Mouse (Mus musculus): ENCODE data around the gene Msx1. TPM values are rescaled to one million over a fixed set of nuclear protein-coding genes. Genes with fewer than 3 reads are reported as not detected.
"Not testable (repeated sequence)": the region's sequence is repeated elsewhere in the genome, so short reads cannot be mapped to it uniquely, and the experiment has no call there.

Msx1 gene
- polyA plus RNA-seq (2012; rRNA removed) = 0.47 and 0.51 TPM in 2 replicates

GRCm38 (mm10) chr5:37824461-37824795 is at the start of gene Msx1:
Gene Msx1, minus strand, starts transcription at chr5:37824583.
- under 1% methylated on average over 37 of the region's 37 CpGs for WGBS
- no peak for DNase-seq (ENCODE audit: low read depth, low spot score)

DNA sequence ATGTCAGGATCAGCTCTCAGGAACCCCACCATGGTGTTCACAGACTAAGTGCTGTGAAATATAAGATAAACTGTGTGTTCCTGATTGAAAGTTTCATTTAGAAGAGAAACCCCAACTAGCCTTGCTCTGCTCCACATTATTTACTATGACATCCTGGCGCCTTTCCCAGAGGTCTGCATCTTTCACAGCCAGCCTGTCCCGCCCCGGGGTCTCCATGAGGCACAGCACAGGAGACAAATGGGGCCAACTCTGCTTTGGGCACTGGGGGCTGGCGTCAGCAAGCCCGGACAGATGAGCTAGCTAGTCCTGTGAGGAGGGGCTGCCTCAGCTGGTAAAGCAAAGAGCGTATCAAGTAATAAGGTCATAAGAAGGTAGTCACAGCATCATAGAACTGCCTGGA is 41.1 kb upstream of the Msx1 start:
- 63% methylated on average over 6 of the region's 6 CpGs for WGBS
- no peak for DNase-seq (ENCODE audit: low read depth, low spot score)

GRCm38 (mm10) chr5:37864309-37864708 is 39.9 kb upstream of the Msx1 start:
- DNase-seq (ENCODE audit: low read depth, low spot score) = no peak
- WGBS = 93% methylated on average over 2 of the region's 2 CpGs

DNA sequence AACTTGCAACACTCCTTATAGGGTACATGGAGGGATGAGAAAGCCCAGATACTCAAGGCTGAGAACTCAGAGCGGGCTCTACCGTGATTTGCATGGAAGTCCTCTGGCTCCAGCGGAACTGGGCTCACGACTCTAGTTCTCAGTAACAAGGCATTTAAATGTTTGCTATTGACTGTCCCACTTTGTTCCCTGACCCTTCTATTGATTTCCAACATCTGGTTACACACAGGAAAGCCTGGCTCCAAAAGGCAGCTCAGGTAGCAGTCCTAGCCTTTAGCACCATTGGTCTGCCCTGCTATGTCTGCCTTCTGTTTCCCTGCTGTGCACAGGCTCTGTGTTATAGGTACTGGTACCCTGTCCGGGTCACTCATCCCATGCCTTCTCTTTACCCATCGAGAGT is 36.5 kb upstream of the Msx1 start:
- no peak for DNase-seq (ENCODE audit: low read depth, low spot score)
- 73% methylated on average over 6 of the region's 6 CpGs for WGBS

DNA sequence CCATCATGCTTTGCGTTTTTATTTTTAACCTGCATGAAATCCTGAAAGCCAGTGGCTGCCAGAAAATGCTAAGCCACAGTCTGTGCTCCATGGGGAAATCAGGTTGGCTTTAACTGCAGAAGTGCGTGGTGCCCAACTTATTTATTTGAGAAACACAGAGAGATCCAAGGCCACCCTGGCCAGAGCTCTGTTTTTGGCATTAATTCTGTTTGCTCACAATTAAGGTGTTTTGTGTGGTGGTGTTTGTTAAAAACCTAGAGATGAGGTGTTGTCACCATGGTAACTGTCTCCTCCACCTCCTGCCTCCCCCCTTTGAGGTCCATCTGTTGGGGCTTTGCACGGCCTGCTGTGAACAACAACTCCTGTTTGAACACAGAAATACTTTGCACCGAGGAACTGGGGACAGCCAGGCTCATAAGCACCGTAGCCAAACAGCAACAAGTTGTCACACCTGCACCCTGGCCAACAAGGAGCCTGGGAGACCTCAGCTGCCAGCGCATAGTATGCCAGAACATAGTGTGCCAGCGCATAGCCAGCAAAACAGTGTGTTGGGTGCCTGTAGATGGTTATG is 35.9 kb upstream of the Msx1 start:
- WGBS = 55% methylated on average over 7 of the region's 7 CpGs
- DNase-seq (ENCODE audit: low read depth, low spot score) = no peak

DNA sequence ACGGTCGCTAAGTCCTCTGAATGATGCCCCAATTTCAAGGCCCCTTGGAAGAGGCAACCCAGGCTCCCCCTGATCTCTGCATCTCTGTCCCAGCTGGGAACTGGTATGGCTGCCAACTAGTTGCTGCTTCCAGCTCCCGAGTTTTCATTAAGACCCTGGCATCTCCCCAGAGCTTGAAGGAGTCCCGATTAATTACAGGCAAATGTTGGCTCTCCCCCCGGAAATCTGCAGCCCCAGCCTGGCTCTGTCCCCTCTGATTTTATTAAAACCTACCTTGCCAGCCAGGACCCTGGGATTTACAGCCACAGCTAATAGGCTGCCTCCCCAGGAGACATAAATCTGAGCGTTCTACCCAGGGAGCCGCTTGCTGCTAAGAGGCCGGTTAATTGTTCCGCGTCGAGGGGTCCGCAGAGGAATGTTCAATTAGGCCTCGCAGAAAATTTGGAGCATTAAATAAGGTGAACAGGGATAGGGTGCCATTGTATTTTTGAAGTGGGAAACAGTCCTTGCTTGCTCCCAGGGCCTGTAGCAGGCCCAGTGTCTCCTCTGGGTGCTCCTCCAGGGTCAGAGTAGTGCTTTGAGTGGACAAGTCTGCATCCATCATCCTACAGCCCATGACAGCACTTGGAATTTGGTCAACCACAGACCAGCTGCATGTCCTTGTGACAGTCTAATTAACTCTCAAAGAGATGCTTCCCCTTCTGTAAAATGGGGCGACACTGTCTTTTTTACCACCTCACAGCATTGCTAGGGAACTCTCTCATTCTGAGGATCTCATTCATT is 33.6 kb upstream of the Msx1 start:
- 39% methylated on average over 14 of the region's 14 CpGs for WGBS
- no peak for DNase-seq (ENCODE audit: low read depth, low spot score)

DNA sequence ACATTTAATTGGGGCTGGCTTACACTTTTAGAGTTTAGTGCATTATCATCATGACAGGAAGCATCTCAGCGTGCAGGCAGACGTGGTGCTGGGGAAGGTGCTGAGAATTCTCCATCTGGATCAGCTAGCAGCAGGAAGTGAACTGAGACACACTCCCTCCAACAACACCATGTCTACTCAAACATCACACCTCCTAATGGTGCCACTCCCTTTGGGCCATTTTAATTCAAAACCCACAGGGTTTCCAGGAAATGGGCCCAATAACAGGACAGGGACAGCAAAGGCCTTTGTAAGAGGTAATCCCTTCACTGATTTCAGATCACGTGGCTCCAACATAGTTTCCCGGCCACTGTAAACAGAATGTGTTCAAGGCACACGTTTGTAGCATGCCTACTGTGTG is 31.7 kb upstream of the Msx1 start:
- DNase-seq (ENCODE audit: low read depth, low spot score) = no peak
- 40% methylated on average over 5 of the region's 5 CpGs for WGBS

DNA sequence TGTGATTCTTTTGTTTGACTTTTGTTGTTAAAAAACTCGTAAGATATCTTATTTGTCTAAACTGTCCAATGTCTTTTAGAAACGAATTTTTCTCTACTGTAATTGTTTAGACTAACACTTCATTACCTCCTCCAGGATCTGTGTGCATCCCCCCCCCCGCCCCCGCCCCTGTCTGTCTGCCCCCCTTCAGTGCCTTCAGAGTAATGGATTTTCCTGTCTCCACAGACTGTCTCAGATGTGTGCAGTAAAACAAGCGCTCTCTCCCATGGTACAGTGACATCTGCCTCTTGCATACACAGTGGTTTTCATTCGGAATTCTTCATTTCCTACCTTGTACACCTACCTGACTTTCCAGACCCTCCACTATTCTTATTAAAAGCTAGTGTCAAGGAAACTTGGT is 29.9 kb upstream of the Msx1 start:
- DNase-seq (ENCODE audit: low read depth, low spot score) = no peak
- WGBS = 55% methylated on average over 6 of the region's 6 CpGs

DNA sequence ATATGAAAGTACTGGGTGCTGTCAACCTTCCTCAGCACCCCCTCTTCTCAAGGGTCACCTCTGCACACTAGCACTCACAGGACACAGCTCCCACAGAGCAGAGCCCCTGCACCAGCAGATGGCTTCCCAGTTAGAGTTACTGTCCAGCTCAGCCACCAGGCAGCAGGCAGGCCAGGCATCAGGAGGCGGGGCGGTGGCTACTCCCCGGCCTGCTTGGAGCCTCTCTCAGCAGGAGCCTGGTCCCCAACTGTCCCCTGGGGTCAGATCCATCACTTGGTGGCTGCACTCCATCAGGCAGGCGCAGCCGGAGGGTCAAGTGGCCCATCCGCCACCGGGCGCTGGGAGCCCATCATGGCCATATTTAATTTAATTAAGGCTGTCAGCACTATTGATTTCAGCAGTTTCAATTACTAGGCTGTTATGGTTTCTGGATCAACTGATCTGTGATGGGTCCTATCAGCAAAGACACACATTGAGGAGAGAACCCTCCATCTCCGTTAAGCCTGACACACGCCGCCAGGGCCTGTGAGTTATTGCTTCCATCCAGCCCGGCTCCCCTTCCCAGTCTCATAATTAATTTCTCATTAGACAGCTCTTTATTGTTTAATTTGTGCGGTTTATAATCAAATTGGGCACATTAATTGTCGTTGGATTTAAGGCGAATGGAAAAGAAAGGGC is 27.1 kb upstream of the Msx1 start:
- WGBS = 72% methylated on average over 15 of the region's 15 CpGs
- no peak for DNase-seq (ENCODE audit: low read depth, low spot score)

- 23% methylated on average over 8 of the region's 8 CpGs for WGBS
- DNase-seq (ENCODE audit: low read depth, low spot score) = no peak
These were observed 24.8 kb upstream of the Msx1 start for GRCm38 (mm10) chr5:37848991-37849719.

- 32% methylated on average over 3 of the region's 3 CpGs for WGBS
- no peak for DNase-seq (ENCODE audit: low read depth, low spot score)
These were observed 11.9 kb upstream of the Msx1 start for GRCm38 (mm10) chr5:37836267-37836646.

DNA sequence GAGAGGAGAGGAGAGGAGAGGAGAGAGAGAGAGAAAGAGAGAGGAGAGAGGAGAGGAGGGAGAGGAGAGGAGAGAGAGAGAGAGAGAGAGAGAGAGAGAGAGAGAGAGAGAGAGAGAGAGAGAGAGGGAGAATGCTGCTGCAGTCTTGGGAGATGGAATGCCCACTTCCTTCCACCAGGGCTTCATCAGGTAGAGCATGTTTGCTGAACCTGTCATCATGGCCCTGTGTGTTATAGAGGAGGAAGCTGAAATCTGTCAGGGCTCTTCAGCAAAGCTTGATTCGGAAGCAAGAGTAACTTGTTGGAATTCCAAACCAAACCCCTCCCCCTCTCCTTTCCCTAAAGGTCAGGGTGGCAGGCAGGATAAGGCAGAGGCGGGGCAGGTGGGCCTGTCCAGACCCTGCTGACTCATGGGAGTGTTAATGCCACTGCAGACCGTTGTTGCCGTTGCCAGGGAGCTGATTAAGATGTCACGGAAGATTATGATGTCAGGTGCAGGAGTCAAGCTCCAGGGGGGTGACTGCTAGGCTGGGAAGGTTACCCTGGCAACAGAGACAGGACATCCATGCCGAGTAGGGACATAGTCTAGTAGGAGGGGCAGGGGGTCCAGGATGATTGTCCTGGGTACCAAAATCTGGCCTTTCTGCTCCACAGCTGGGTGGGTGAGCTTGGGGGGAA is 11.3 kb upstream of the Msx1 start:
- no peak for DNase-seq (ENCODE audit: low read depth, low spot score)
- 5% methylated on average over 6 of the region's 6 CpGs for WGBS

GRCm38 (mm10) chr5:37832766-37833165 is 8.4 kb upstream of the Msx1 start:
- WGBS = 9% methylated on average over 6 of the region's 6 CpGs
- no peak for DNase-seq (ENCODE audit: low read depth, low spot score)

DNA sequence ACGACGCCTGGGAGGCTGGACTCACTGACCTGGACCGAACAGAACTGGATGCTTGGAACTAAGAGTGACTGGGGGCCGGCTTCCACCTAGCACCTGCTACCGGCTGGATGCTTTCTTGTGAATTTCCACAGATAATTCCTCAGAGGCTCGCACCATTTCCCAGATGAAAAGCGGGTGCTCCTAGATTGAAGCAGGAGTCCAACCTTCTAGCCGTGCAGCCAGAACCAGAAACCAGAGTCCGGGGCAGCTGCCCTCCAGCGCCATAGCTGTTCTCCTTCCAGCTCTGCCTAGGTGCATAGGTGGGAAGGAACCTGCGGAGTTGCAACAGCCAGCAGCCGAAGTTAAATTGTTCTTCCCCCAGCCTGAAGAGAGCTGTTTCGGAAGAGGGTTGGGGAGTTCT is 7.6 kb upstream of the Msx1 start:
- 6% methylated on average over 13 of the region's 13 CpGs for WGBS
- DNase-seq (ENCODE audit: low read depth, low spot score) = no peak

DNA sequence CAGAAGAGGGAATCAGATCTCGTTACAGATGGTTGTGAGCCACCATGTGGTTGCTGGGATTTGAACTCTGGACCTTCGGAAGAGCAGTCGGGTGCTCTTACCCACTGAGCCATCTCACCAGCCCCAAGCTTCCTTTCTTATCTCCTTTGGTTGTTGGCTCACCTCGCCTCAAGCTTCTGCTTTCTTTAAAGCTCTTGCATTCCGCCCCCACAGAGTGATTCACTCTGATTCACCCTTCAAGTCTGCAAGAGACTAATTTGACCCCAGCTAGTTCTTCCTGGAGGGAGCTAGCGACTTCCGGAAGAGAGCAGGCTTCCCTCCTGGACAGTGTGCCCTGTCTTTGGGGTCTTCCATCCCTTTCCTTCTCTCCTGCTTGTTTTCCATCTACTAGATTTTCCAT is 6.1 kb upstream of the Msx1 start:
- WGBS = 23% methylated on average over 6 of the region's 7 CpGs
- not testable (repeated sequence) for DNase-seq (ENCODE audit: low read depth, low spot score)

- no peak for DNase-seq (ENCODE audit: low read depth, low spot score)
- 9% methylated on average over 4 of the region's 4 CpGs for WGBS
These were observed 5.5 kb upstream of the Msx1 start for GRCm38 (mm10) chr5:37829926-37830325.

- 6% methylated on average over 10 of the region's 10 CpGs for WGBS
- no peak for DNase-seq (ENCODE audit: low read depth, low spot score)
These were observed 4.9 kb upstream of the Msx1 start for GRCm38 (mm10) chr5:37829296-37829670.

GRCm38 (mm10) chr5:37828591-37829295 is 4.4 kb upstream of the Msx1 start:
- DNase-seq (ENCODE audit: low read depth, low spot score) = no peak
- 6% methylated on average over 35 of the region's 35 CpGs for WGBS

GRCm38 (mm10) chr5:37828001-37828400 is 3.6 kb upstream of the Msx1 start:
- 6% methylated on average over 14 of the region's 14 CpGs for WGBS
- DNase-seq (ENCODE audit: low read depth, low spot score) = no peak

DNA sequence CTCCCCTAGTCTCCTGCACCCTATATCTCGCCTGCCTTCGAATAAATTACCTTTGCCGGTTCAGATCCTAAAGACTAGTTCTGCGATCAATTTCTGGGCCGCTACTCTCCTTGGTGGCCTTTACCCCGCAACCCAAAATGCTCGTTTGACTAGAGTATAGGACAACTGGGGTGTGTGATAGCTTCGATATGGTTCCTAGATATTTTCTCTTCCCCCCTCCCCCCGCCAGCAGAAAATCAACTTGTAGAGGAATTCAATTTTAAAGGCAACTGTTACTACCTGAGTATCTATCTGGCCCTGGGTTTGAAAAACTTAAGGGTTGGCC is 3.2 kb upstream of the Msx1 start:
- 4% methylated on average over 9 of the region's 9 CpGs for WGBS
- no peak for DNase-seq (ENCODE audit: low read depth, low spot score)
